ENCODE assay signal across 15 mouse cellular contexts in the genomic region with DNA sequence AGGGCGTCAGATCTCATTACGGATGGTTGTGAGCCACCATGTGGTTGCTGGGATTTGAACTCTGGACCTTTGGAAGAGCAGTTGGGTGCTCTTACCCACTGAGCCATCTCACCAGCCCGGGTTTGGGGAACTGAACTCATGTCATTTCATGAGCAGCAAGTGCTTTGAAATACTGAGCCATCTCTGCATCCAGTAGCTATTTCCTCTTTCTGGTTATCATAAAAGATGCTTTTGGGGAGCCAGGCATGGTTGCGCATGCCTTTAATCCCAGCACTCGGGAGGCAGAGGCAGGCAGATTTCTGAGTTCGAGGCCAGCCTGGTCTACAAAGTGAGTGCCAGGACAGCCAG. TPM values are rescaled to one million over a fixed set of nuclear protein-coding genes. Genes with fewer than 3 reads are reported as not detected.
DNase-seq lines count a peak whose midpoint lies in the region; ATAC-seq and TF ChIP-seq lines count a peak whose summit lies in the region.
"Not testable (repeated sequence)": the region's sequence is repeated elsewhere in the genome, so short reads cannot be mapped to it uniquely, and the experiment has no call there.
"Had no signal": no experiment of that assay in that cellular context is flagged by ENCODE, and none has a peak within 500 bp of the region (broad histone marks: within the 10 kb centered on the region; RNA-seq: fewer than 3 reads in every experiment).

No protein-coding gene starts in this region.

- DNase-seq in A20 (ENCODE audit: low read depth, low spot score) (peak; percentile 86), MEL-GATA-1-ER (ENCODE audit: extremely low read depth, low read depth) (peak; percentile 75)
- not testable (repeated sequence) for DNase-seq in CH12.LX (ENCODE audit: extremely low read depth); gastrocnemius, adult 2 months; stomach, postnatal 0 days (ENCODE audit: low spot score)
- DNase-seq in heart, adult 11 months = peak; percentile 70
- peak; percentile 26 to 53 for DNase-seq in monocyte, adult 2 months (ENCODE audit: low read depth in 1 of 2, low spot score in 2 of 2)

- not testable (repeated sequence) for H3K27me3 ChIP-seq in CH12.LX (replicated peaks); stomach, postnatal 0 days (ENCODE audit: control insufficient read depth, insufficient read depth, low read length)

- not testable (repeated sequence) for H3K4me2 ChIP-seq in CH12.LX (ENCODE audit: insufficient read depth, low read depth, poor library complexity, severe bottlenecking); stomach, postnatal 0 days (replicated peaks; ENCODE audit: low read depth)

- not testable (repeated sequence) for TF ChIP-seq EP300 in CH12.LX (IDR thresholded peaks at IDR 0.05; ENCODE audit: low read length); stomach, postnatal 0 days (optimal IDR thresholded peaks at IDR 0.05)

- not testable (repeated sequence) for H3K27ac ChIP-seq in CH12.LX (ENCODE audit: insufficient read depth, low read depth); stomach, postnatal 0 days (replicated peaks)
- H3K27ac ChIP-seq in gastrocnemius, adult 2 months = peak overlapping the region; percentile 98; the same call in 1 of the 2 replicates

- not testable (repeated sequence) for TF ChIP-seq RAD21 in CH12.LX (IDR thresholded peaks at IDR 0.05; ENCODE audit: low read depth, low read length)

- not testable (repeated sequence) for TF ChIP-seq CTCF in CH12.LX (conservative IDR thresholded peaks at IDR 0.05 in 1 of 2, IDR thresholded peaks at IDR 0.05 in 1 of 2; ENCODE audit: low read depth in 2 of 2, low read length in 2 of 2); gastrocnemius, adult 2 months (IDR thresholded peaks at IDR 0.05)
- TF ChIP-seq CTCF in stomach, postnatal 0 days (IDR thresholded peaks at IDR 0.05; ENCODE audit: low read depth) = peak; percentile 9; the same call in 1 of the 2 replicates

- H3K79me2 ChIP-seq in CH12.LX (replicated peaks; ENCODE audit: control insufficient read depth, extremely low read depth, insufficient read depth, poor library complexity, severe bottlenecking) = not testable (repeated sequence)

- H3K4me1 ChIP-seq in CH12.LX (ENCODE audit: control insufficient read depth in 1 of 2, insufficient read depth in 2 of 2) = peaks cover 3 to 16% of the 10 kb centered on the region in 2 experiments
- not testable (repeated sequence) for H3K4me1 ChIP-seq in stomach, postnatal 0 days (replicated peaks; ENCODE audit: control insufficient read depth, insufficient read depth)

- intact Hi-C loops in gastrocnemius, adult 2 months (cut with DNase I) = not testable (repeated sequence)

- dilution Hi-C loops in CH12.LX (cut with MboI; ENCODE audit: extremely low pct_ligation_motif_present, extremely low pct_unique_long_range_greater_than_20kb, low sequenced_read_pairs) = not testable (repeated sequence)

- in situ Hi-C loops in CH12.LX (cut with MboI; ENCODE audit: low pct_ligation_motif_present, low pct_unique_long_range_greater_than_20kb, low sequenced_read_pairs) = loop anchor here (5.0 kb wide), 1 partner anchor 71 kb away; the partner anchor contains the start of gene Rhof

- 86% methylated on average over 4 of the region's 6 CpGs for WGBS in stomach, postnatal 0 days

- not testable (repeated sequence) for ATAC-seq in stomach, postnatal 0 days (ENCODE audit: low FRiP score, low TSS enrichment)

- H3K4me3 ChIP-seq in CH12.LX (replicated peaks in 1 of 3; ENCODE audit: low read depth in 2 of 3, low read length in 2 of 3, poor library complexity in 1 of 3); stomach, postnatal 0 days (ENCODE audit: low read depth, low read length): not testable (repeated sequence)
- peak overlapping the region; percentile 67; the same call in 1 of the 2 replicates for H3K4me3 ChIP-seq in gastrocnemius, adult 2 months

- TF ChIP-seq POLR2A in CH12.LX (IDR thresholded peaks at IDR 0.05; ENCODE audit: low read depth, low read length) = not testable (repeated sequence)

- H3K9me3 ChIP-seq in CH12.LX (replicated peaks; ENCODE audit: low read length); stomach, postnatal 0 days (ENCODE audit: control insufficient read depth, low read length): not testable (repeated sequence)

- not testable (repeated sequence) for H3K36me3 ChIP-seq in CH12.LX (replicated peaks in 1 of 2; ENCODE audit: control insufficient read depth in 1 of 2, insufficient read depth in 1 of 2, low read length in 1 of 2); stomach, postnatal 0 days (ENCODE audit: control insufficient read depth, insufficient read depth, low read length)

- not testable (repeated sequence) for H3K9ac ChIP-seq in CH12.LX (ENCODE audit: insufficient read depth, low read depth); stomach, postnatal 0 days (ENCODE audit: low read length)

TF ChIP-seq in CH12.LX, 34 proteins besides CTCF, POLR2A, EP300 and RAD21:
- 0 out of 2 replicates have a peak, but pooled peaks have one; percentile 56 for TF ChIP-seq TBP (conservative IDR thresholded peaks at IDR 0.05; ENCODE audit: low read depth, low read length)
TF ChIP-seq in CH12.LX: peak in this region for 1; not testable (repeated sequence) for 33.

RNA-seq across cellular contexts. Expression of gene Tmem120b, which starts 6.8 kb away (rescaled TPM):
- total RNA-seq in CH12.LX (2012; rRNA removed) (6.1 and 8.0 TPM in 2 replicates), CH12.LX (2014; rRNA removed) (4.6 and 4.8 TPM in 2 replicates)
- 4.5 and 6.2 TPM in 2 replicates for polyA plus RNA-seq in CH12.LX (2012; ENCODE audit: insufficient read length, low read depth)
- total RNA-seq in gastrocnemius, adult 2 months (2021) = 10 to 100 TPM; 19.2 to 23.2 TPM
- polyA plus RNA-seq in stomach, postnatal 0 days (2015; fragmentation: Nextera tagmentation; extraction: Ambion mirVana) = 8.0 and 9.1 TPM in 2 replicates

RNA-seq across cellular contexts. Expression of gene Morn3, which starts 14.6 kb away (rescaled TPM):
- not detected in 2 replicates for total RNA-seq in CH12.LX (2012; rRNA removed)
- not detected in 2 replicates for total RNA-seq in CH12.LX (2014; rRNA removed)
- not detected in 2 replicates for polyA plus RNA-seq in CH12.LX (2012; ENCODE audit: insufficient read length, low read depth)
- not detected for total RNA-seq in gastrocnemius, adult 2 months (2021)
- polyA plus RNA-seq in stomach, postnatal 0 days (2015; fragmentation: Nextera tagmentation; extraction: Ambion mirVana) = 0.41 TPM in 1 of 2 replicates, not detected in the other
- total RNA-seq: adrenal gland, adult 2 months; adrenal gland, postnatal 10 days; adrenal gland, postnatal 25 days; adrenal gland, postnatal 4 days; forebrain, postnatal 0 days had no signal
- polyA plus RNA-seq: adrenal gland, adult 2 months; embryonic facial prominence, embryonic 10.5 days; embryonic facial prominence, embryonic 12.5 days; forebrain, embryonic 11.5 days had no signal

RNA-seq across cellular contexts. Expression of gene Orai1, which starts 46.5 kb away (rescaled TPM):
- total RNA-seq in CH12.LX (2012; rRNA removed) (17.8 and 18.6 TPM in 2 replicates), CH12.LX (2014; rRNA removed) (14.6 and 17.4 TPM in 2 replicates)
- 23.1 and 27.7 TPM in 2 replicates for polyA plus RNA-seq in CH12.LX (2012; ENCODE audit: insufficient read length, low read depth)
- total RNA-seq in gastrocnemius, adult 2 months (2021) = 10 to 100 TPM; 32.1 to 38.7 TPM
- 29.6 TPM in 2 replicates for polyA plus RNA-seq in stomach, postnatal 0 days (2015; fragmentation: Nextera tagmentation; extraction: Ambion mirVana)
